Mouse (Mus musculus): ENCODE data around the gene Cnep1r1. TPM values are rescaled to one million over a fixed set of nuclear protein-coding genes. Genes with fewer than 3 reads are reported as not detected.
A peak's percentile ranks its signal among the peaks of the same experiment; 100 is the strongest.

The Cnep1r1 gene
- 10 to 100 TPM; 32.3 to 34.7 TPM for total RNA-seq (2021)
- long read RNA-seq, transcript Cnep1r1-201 (6 exons, 1,731 nt) = major isoform, 10 of 14 reads
- long read RNA-seq, partial matches to known transcripts = 0 of 14 reads
- long read RNA-seq, other reads (novel, unspliced or antisense) = 3 of 14 reads

DNA sequence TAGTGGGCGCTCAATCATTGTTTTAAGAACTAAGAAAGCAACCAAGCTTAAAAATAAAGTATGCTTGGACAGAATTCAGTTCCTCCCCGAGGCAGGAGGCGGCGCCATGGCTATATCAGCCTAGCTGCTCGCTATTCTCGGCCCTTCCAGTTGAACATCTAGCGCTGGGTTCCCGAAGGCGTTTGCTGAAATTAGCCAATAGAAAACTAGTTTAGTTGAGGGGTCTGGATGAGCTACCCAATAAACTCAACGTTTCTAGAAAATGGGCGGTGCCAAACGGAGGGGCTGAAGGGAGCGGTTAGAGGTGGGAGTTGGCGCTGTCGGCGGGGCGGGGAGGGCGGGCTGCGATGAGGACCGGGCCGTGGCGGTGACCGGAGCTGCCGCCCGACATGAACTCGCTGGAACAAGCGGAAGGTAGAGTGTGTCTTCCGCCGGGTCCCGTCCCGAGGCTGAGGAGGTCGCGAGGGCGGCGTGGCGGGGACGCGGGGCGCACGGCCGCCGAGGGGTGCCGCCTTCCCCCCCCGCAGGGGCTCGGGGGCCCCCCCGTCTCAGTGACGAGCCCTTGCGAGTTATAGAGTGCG lies at the start of gene Cnep1r1:
Gene Cnep1r1, plus strand, starts transcription at position 314 of the 581 bp plus-strand sequence.
- DNase-seq (ENCODE audit: low spot score in 2 of 2) = peak; percentile 95 to 97

DNA sequence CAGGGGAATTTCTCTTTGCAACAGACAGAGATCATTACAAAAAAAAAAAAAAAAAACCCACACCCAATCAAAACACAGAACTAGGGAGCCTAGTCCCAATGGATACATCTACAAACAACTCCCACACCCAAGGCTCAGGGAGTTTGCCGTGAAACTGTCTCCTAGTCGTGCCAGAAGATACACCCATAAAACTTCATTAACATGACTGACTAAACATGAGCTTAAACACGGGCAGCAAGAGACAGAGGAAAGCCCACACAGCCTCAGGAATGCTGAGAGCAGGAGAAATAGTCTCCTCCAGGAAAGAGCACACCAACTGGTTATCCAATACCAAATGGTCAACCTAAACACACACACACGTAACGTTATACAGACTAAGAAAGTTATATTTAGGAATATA lies 36.4 kb upstream of the Cnep1r1 start:
- no peak for DNase-seq (ENCODE audit: low spot score in 2 of 2)

DNA sequence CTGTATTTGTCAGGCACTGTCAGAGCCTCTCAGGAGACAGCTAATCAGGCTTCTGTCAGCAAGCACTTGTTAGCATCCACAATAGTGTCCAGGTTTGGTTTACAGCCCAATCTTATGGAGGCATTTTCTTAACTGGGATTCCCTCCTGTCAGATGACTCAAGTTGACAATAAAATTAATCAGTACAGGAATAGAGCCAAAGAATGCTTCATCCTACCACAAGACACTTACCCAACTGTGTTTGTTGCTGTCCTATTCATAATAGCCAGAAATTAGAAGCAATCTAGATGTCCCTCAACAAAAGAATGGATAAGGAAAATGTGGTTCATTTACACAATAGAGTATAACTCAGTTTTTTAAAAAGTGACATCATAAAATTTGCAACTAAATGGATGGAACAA lies 30.6 kb upstream of the Cnep1r1 start:
- no peak for DNase-seq (ENCODE audit: low spot score in 2 of 2)

DNA sequence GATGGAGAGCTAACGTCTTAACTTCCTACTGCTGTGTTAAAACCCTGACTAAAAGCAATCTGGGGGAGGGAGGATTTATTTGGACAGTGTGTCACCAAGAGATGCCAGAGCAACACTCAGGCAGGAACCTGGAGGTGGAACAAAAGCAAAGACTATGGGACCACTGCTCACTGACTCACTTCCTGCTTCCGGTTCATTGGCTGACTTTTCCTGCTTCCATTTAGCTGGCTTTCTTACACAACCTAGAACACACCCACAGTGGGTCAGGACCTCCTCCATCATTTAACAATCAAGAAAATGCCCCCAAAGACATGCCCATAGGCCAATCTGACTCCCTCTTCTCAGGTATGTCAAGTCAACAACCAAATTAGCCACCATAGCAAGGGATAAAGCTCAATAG lies 26.9 kb upstream of the Cnep1r1 start:
- no peak for DNase-seq (ENCODE audit: low spot score in 2 of 2)

DNA sequence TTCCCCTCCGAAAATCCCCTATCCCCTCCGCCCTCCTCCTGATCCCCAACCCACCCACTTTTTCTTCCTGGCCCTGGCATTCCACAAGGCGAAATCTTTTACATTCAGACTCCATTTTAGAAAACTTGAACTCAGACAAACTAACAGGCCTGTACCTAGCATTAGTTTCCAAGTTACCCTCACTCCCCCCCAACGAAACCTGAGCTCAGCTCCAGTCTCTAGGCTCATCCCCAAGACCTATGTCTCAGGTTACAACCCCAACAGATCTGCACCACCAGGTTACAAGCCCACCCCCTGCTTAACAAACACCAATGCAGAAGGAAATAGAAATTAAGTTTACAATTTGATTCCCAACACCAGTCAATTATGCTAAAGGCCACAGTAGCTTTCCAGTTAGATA lies 25.2 kb upstream of the Cnep1r1 start:
- no peak for DNase-seq (ENCODE audit: low spot score in 2 of 2)

DNA sequence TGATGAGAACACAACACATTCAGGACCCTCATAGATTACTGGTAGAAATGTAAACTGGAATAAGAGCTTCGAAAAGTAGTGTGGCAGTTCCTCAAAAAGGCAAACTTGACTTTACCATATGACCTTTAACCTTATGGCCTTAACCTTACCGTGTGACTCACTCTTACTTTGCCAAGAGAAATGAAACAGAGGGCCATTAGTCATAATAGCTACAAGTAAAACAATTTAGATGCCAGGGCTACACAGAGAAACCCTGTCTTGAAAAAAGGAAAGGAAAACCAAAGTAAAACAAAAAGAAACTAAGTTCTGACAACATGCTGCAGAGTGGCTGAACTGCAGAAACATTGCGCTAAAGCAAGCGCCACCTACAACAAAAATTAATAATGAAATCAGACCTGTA lies 19.7 kb upstream of the Cnep1r1 start:
- no peak for DNase-seq (ENCODE audit: low spot score in 2 of 2)

DNA sequence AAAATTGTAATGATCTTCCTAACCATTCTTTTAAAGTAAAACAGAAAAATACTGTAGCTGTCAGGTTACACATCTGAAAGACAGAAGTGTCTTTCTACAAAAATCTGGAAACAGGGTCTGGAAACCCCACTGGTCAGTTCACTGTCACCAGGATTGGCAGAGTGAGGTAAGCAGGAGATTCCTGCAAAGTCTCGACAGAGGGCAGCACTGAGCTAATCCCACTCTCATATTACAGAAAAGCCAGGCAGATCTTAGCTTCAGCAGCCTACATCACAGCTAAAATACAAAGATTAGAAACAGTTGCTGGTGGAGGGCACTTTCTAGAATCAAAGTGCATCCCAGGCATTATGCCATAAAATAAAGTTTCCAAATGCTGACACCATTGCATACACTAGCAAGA lies 19.0 kb upstream of the Cnep1r1 start:
- DNase-seq (ENCODE audit: low spot score in 2 of 2) = peak; percentile 45 to 46

DNA sequence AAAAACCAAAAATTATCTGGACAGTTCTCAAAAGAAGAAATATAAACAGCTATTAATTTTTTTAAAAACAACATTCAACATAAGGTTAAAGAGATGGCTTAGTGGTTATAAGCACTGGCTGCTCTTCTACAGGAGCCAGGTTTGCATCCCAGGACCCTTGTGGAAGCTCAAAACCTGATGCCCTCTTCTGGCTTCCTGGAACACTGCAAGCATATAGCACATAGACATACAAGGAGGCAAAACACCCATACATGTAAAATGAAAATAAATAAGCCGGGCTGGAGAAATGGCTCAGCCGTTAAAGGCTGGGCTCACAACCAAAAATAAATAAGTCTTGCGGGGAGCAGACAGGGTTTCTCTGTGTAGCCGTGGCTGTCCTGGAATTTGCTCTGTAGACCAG lies 9.3 kb upstream of the Cnep1r1 start:
- no peak for DNase-seq (ENCODE audit: low spot score in 2 of 2)

DNA sequence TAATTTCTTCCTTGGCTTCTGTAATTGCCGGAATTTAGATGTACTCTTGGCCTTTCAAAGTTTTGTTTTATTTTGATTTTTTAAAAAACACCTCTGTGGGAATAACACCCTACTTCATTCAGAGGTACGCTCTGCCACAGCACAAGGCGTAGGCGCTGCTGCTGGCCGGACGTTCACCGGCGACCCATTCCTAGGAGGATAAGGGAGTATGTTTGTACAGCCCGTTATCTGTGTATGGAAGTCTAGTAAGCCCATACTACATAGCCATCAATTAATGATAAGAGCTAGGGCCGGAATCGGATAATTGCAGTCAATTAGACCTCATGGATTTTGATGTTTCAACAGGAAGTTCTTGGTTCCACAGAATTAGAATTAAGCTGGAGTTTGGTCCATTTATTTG lies 507 bp downstream of the Cnep1r1 start:
- DNase-seq (ENCODE audit: low spot score in 2 of 2) = no peak

DNA sequence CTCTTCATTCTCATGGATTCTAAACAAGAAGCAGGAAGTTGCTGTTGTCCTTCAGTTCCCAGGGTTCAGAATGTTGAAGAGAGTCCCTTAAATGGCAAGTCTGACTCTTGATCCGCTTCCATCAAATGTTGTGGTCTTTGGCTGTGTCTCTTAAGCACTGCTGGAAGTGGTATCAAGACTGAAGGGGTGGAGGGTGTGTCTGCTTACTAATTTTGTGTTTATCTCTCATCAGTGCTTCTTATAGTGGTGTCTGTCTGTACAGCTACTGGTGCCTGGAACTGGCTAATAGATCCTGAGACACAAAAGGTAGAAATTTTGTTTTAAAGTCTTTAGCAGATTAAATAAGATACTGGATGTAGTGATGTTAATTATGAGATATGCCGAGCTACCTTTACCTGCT lies 6.3 kb downstream of the Cnep1r1 start:
- DNase-seq (ENCODE audit: low spot score in 2 of 2) = no peak

DNA sequence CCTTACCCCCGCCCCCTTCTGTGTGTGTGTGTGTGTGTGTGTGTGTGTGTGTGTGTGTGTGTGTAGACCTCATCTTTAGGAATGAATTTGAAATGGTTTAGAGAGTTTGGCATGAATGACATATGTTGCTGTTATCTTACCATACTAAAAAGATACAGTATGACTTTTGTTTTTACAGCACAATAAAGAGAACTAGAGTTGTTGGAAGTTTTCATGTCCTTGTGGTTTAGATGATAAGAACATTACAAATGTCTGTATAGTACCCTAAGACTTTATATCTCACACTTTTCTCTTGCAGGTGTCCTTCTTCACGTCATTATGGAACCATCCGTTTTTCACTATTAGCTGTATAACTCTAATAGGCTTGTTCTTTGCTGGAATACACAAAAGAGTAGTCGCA lies 10.8 kb downstream of the Cnep1r1 start:
- DNase-seq (ENCODE audit: low spot score in 2 of 2) = no peak

DNA sequence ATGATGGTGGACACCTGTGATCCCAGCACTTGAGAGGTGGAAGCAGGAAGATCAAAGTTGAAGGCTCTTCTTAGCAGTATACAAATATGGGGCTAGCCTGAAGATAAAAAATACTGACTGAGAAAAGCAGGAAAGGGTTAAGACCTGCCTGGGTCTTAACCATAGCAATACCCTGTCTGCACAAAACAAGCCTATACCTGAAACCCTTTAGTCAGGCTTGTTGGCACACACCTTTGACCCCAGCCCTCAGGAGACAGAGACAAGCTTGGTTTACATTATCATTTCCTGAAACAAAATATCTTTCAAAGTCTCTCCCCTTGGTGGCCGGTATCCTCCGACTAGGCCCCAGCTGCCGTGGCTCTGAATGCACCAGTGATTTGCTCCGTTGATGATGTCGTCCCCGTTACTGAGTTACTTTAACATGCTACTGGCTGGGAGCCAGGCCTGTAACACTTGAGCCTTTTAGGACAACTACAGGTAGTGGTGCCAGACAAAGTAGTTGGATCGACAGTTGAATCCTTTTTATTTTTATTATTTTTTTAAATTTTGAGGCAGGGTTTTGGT lies 12.3 kb downstream of the Cnep1r1 start:
- DNase-seq (ENCODE audit: low spot score in 2 of 2) = no peak

DNA sequence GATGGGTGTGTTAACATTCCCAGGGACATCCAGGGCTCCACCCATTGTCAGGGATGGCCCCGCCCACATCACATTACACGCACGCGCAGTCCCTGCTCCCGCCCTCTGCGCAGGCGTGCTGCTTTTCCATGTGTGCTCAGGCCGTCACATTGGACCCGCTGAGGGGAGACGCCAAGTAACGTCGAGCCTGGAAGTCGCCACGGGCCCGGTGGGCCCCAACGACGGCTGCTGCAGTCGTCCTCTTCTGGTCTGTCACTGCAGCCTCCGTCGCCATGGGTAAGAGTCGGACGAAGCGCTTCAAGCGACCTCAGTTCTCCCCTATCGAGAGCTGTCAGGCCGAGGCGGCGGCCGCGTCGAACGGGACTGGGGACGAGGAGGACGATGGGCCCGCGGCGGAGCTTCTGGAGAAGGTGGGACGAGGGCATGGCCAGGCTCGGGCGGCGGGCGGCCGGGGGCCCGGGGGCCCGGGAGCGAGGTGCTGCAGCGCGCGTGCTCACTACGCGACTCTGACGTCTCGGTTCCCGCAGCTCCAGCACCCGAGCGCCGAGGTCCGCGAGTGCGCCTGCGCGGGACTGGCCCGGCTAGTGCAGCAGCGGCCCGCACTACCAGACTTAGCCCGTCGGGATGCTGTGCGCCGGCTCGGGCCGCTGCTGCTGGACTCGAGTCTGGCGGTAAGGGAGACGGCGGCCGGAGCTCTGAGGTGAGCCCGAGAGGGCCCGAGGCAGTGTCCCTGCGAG lies 19.3 kb downstream of the Cnep1r1 start, which contains the start of gene Heatr3:
Gene Heatr3, plus strand, starts transcription at position 108 of the 737 bp plus-strand sequence.
- DNase-seq (ENCODE audit: low spot score in 2 of 2) = peak; percentile 96

DNA sequence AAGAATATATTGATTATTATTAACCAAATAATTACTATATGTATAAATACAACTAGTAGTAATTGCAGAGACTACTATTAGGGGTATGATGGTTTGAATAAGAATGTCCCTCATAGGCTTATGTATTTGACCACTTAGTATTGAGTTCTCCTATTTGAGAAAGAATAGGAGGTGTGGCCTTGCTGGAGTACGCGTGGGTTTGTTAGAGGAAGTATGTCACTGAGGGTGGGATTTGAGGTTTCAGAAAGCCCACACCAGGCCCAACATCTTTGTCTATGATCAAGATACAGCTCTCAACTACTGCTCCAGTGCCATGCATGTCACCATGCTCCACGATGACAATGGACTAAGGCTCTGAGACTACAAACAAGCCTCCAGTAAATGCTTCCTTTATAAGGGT lies 20.7 kb downstream of the Cnep1r1 start:
- no peak for DNase-seq (ENCODE audit: low spot score in 2 of 2)

DNA sequence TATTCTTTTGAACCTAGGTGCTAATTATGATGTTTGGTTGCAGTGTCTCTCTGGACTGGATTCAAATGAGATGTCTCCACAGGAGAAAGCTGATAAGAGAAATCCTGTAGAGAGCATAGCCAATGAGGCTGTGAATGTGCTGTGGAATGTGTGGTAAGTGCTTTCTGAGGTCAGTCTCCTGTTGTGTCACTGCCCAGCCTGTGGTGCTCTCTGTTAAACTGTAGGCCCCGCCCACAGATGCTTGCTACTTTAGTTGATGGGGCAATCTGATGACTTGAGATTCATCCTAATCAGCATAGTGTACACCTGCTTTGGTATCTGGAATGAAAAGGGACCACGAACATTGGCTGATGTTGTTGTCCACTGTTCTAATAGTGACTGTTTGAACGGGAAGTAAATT lies 23.1 kb downstream of the Cnep1r1 start:
- no peak for DNase-seq (ENCODE audit: low spot score in 2 of 2)

DNA sequence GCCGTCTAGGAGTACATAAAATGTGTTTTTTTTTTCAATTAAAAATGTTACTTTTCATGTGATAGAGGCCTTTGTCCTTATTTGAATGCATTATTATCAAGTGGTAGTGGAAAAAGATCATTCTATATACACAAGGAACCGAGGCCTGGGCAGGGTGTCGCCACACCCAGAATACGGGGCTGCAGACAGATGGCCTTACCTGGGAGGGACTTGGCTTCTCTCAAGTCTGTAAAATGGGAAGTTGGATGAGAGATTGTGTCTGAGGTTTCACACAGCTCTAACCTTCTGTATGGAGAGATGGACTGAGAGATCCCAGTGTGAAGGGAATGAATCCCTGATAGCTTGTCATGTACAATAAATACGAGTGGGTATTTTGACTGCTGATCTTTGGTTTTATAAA lies 25.5 kb downstream of the Cnep1r1 start:
- DNase-seq (ENCODE audit: low spot score in 2 of 2) = no peak

DNA sequence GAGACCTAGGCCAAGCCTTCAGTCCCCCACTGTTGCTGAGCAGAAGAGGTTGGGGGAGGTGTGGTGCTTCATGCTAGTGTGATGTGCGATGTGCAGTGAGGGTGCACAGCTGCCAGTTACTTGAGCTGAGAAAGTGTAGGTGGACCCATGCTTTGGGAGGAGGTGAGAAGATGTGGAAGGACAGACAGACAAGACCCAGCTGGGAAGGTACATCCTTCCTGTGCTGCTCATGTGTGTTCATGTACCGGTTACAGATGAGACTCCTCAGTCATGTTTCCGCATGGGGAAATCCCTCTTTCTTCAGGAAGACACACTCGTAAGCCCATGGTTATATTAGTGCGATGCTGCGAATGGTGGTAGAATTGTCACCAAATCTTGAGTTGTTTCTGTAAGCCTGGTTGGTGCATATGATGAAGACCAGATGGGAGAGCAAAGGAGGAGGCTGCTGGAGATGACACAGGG lies 32.4 kb downstream of the Cnep1r1 start:
- no peak for DNase-seq (ENCODE audit: low spot score in 2 of 2)

DNA sequence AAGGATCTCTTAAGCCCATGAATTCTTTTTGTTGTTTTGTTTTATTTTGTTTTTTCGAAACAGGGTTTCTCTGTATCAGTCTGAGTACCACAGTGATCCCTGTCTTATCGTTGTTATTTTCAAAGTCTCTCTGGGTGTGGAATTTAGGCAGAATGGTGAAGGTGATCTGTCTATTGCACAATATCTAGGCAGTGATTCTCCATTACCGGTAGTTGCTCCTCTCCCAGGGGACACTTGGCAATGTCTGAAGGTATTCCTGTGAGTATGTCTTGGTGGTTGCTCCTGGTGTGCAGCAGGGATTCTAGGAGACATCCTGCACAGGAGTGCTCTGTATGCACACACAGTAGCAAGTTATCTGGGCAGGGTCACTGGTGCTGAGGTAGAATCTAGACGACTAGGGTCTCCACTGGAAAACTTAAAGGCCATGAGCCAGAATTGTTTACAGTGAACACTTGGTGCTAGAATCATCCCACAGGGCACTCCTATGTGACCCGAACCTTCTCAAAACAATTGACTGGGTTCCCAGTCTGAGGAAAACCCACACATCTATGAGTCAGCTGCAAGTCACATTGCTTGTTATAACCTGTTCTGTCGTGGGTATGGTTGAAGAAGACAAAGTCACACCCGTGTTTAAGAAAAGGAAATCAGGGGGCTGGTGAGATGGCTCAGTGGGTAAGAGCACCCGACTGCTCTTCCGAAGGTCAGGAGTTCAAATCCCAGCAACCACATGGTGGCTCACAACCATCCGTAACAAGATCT lies 41.8 kb downstream of the Cnep1r1 start:
- DNase-seq (ENCODE audit: low spot score in 2 of 2) = no peak

DNA sequence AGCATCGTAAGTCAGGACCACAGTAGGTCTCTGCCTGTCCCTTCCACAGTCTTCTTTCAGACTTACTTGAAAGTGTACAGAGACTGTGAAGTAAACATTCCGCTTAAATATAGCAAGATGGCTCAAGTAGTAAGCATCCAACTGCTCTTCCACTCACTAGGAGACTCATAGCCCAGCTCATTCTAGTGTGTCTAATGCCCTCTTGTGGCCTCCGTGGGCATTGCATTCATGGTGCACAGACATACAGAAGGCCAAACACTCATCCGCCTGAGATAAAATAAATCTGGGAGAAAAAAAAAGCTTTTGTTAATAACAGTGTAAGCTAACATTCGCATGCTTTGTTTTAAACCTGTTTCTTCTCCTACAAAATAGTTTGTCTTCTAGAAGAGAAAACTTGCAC lies 42.9 kb downstream of the Cnep1r1 start:
- peak; percentile 74 to 76 for DNase-seq (ENCODE audit: low spot score in 2 of 2)

DNA sequence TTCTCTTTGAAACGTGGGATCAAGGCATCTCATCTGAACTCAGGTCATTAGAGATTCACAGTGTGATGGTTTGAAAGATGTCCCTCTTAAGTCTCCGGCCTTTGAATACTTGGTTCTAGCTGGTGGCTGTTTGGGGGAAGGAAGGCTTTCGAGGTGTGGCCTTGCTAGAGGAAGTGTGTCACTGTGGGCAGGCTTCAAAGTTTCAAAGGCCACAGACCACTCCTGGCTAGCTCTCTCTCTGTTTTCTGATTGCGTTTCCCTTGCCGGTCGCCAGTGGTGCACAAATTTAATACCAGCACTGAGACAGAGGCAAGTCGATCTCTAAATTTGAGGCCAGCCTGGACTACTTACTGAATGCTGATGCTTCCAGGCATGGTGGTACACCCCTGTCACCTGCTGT lies 56.7 kb downstream of the Cnep1r1 start:
- DNase-seq (ENCODE audit: low spot score in 2 of 2) = no peak

DNA sequence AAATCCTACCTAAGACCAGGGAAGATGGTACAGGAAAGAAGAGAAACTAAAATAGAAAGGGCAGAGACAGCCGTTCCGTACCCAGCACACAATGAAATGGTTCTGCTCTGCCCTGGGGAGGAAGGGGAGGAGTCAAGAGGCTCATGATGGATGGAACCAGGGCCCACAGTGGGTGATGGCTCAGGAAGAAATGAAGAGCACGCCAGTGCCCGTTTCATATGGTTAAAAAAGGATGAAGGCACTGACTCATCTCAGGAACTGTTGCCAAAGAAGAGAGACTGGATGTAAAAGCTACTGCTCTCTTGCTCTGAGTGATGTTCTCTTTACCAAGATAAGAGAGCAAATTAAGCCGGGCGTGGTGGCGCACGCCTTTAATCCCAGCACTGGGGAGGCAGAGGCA lies 58.7 kb downstream of the Cnep1r1 start:
- DNase-seq (ENCODE audit: low spot score in 2 of 2) = no peak

DNA sequence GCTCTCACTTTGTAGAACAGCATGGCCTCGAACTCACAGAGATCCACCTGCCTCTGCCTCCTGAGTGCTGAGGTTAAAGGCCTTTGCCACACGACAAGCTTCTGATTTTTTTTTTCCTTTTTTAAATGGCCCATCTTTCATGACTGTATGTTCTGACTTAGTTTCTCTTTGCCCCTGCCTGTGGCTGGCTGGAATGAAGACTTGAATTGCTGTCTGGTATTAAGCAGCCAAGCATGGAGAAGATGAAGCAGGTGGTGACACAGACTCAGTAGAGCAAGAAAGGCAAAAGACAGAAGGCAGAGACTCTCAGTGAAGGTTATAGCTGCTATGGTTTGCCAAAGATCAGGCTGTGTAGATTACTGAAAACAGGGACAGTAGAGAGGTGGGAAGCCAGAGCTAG lies 64.6 kb downstream of the Cnep1r1 start:
- DNase-seq (ENCODE audit: low spot score in 2 of 2) = no peak
